Mouse (Mus musculus) heart, embryonic 11.5 days (tissue): ENCODE results near the gene Cd247. TPM values are rescaled to one million over a fixed set of nuclear protein-coding genes. Genes with fewer than 3 reads are reported as not detected.

ENCODE experiments used
- ATAC-seq: fragments of 200-750 bp; cut with Nextera tagmentation; replicated peaks from 2 replicates; pipeline ENCODE4 v1.8.0; 2017; ENCODE audit warnings: moderate library complexity; ENCODE audit not compliant: insufficient number of reproducible peaks, low FRiP score, low TSS enrichment
- H3K27ac ChIP-seq: fragments of 300-500 bp; sonication (generic); 2 replicates; pipeline ENCODE4 v1.5.1; 2014; ENCODE audit warnings: mild to moderate bottlenecking, low read depth, low read length
- H3K27me3 ChIP-seq: fragments of 300-500 bp; sonication (generic); 2 replicates; pipeline ENCODE4 v1.6.1; 2014; ENCODE audit warnings: mild to moderate bottlenecking, low read length, mixed read lengths; ENCODE audit not compliant: control insufficient read depth, insufficient read depth
- H3K36me3 ChIP-seq: fragments of 300-500 bp; sonication (generic); 2 replicates; pipeline ENCODE4 v1.6.1; 2014; ENCODE audit warnings: mild to moderate bottlenecking, low read length, moderate library complexity, mixed read lengths; ENCODE audit not compliant: control insufficient read depth, insufficient read depth
- H3K4me1 ChIP-seq: fragments of 300-500 bp; sonication (generic); 2 replicates; pipeline ENCODE4 v1.6.1; 2014; ENCODE audit warnings: low read length; ENCODE audit not compliant: control insufficient read depth, insufficient read depth
- H3K4me2 ChIP-seq: fragments of 300-500 bp; sonication (generic); 2 replicates; pipeline ENCODE4 v1.6.1; 2014; ENCODE audit warnings: mild to moderate bottlenecking, moderate library complexity
- H3K4me3 ChIP-seq: fragments of 300-500 bp; sonication (generic); 2 replicates; pipeline ENCODE4 v1.5.1; 2014; ENCODE audit warnings: low read depth, low read length
- H3K9ac ChIP-seq: fragments of 300-500 bp; sonication (generic); 2 replicates; pipeline ENCODE4 v1.6.1; 2014; ENCODE audit warnings: mild to moderate bottlenecking, low read depth, low read length, moderate library complexity
- H3K9me3 ChIP-seq: fragments of 300-500 bp; sonication (generic); replicated peaks from 2 replicates; pipeline ENCODE4 v1.6.1; 2016; ENCODE audit warnings: low read length; ENCODE audit not compliant: control insufficient read depth
- WGBS: fragments of 180-500 bp; shearing (Covaris S2); extraction: QIAGEN DNeasy Blood & Tissue Kit; methylation state at CpG from one replicate; pipeline ENCODE4 v1.1.7; 2014; ENCODE audit not compliant: insufficient replicate concordance; 5-methylcytosine and 5-hydroxymethylcytosine counted together
- polyA plus RNA-seq: library from polyadenylated mRNA; unstranded; fragments of >200 nt; fragmentation: Nextera tagmentation; extraction: Ambion mirVana; gene quantifications from 2 replicates; pipeline ENCODE4 v1.2.1, GENCODE M21; 2014

Gene Cd247
- polyA plus RNA-seq, 1 experiment from 2014 or later: 0.64 TPM

GRCm38 (mm10) chr1:165781911-165782310 lies 6.6 kb upstream of the Cd247 start:
- no peak overlapping the region for H3K4me2 ChIP-seq
- H3K9me3 ChIP-seq: no peaks in the 10 kb centered on the region
- WGBS: 82% methylated on average over 12 of the region's 12 CpGs
- no peak for ATAC-seq
- no peak overlapping the region for H3K9ac ChIP-seq
- H3K36me3 ChIP-seq: no peaks in the 10 kb centered on the region
- no peaks in the 10 kb centered on the region for H3K4me1 ChIP-seq
- H3K4me3 ChIP-seq: no peak overlapping the region
- no peak overlapping the region for H3K27ac ChIP-seq
- H3K27me3 ChIP-seq: no peaks in the 10 kb centered on the region

- Histone ChIP-seq H3K9ac (no peak overlapping the region), H3K4me3 (no peak overlapping the region), H3K4me1 (no peaks in the 10 kb centered on the region), H3K27me3 (no peaks in the 10 kb centered on the region), H3K36me3 (no peaks in the 10 kb centered on the region), H3K27ac (no peak overlapping the region), H3K9me3 (no peaks in the 10 kb centered on the region), H3K4me2 (no peak overlapping the region)
- 74% methylated on average over 11 of the region's 11 CpGs for WGBS
- ATAC-seq: no peak
These were observed 2.2 kb upstream of the Cd247 start for GRCm38 (mm10) chr1:165786296-165786695.

GRCm38 (mm10) chr1:165789066-165789660 lies 682 bp downstream of the Cd247 start:
- Histone ChIP-seq H3K4me2 (no peak overlapping the region), H3K9me3 (no peaks in the 10 kb centered on the region), H3K27ac (no peak overlapping the region), H3K36me3 (no peaks in the 10 kb centered on the region), H3K9ac (no peak overlapping the region), H3K27me3 (no peaks in the 10 kb centered on the region), H3K4me1 (no peaks in the 10 kb centered on the region), H3K4me3 (no peak overlapping the region)
- WGBS: 82% methylated on average over 17 of the region's 17 CpGs
- no peak for ATAC-seq

GRCm38 (mm10) chr1:165789963-165790362 lies 1.5 kb downstream of the Cd247 start:
- no peak overlapping the region for H3K9ac ChIP-seq
- H3K27me3 ChIP-seq: no peaks in the 10 kb centered on the region
- no peaks in the 10 kb centered on the region for H3K36me3 ChIP-seq
- no peak overlapping the region for H3K4me2 ChIP-seq
- no peak for ATAC-seq
- H3K9me3 ChIP-seq: no peaks in the 10 kb centered on the region
- H3K4me1 ChIP-seq: no peaks in the 10 kb centered on the region
- H3K27ac ChIP-seq: no peak overlapping the region
- WGBS: 85% methylated on average over 6 of the region's 6 CpGs
- H3K4me3 ChIP-seq: no peak overlapping the region

GRCm38 (mm10) chr1:165790461-165791210 lies 2.2 kb downstream of the Cd247 start:
- ATAC-seq: no peak
- Histone ChIP-seq H3K36me3 (no peaks in the 10 kb centered on the region), H3K4me2 (no peak overlapping the region), H3K4me1 (no peaks in the 10 kb centered on the region), H3K27ac (no peak overlapping the region), H3K9me3 (no peaks in the 10 kb centered on the region), H3K4me3 (no peak overlapping the region), H3K27me3 (no peaks in the 10 kb centered on the region), H3K9ac (no peak overlapping the region)
- 91% methylated on average over 17 of the region's 17 CpGs for WGBS

- Histone ChIP-seq H3K4me1 (no peaks in the 10 kb centered on the region), H3K4me2 (no peak overlapping the region), H3K27ac (no peak overlapping the region), H3K9ac (no peak overlapping the region), H3K27me3 (no peaks in the 10 kb centered on the region), H3K36me3 (no peaks in the 10 kb centered on the region), H3K4me3 (no peak overlapping the region), H3K9me3 (no peaks in the 10 kb centered on the region)
- ATAC-seq: no peak
- WGBS: 77% methylated on average over 9 of the region's 9 CpGs
These were observed 2.9 kb downstream of the Cd247 start for GRCm38 (mm10) chr1:165791411-165791810.

GRCm38 (mm10) chr1:165801709-165802310 lies 13.3 kb downstream of the Cd247 start:
- H3K27ac ChIP-seq: no peak overlapping the region
- no peak overlapping the region for H3K4me2 ChIP-seq
- no peaks in the 10 kb centered on the region for H3K27me3 ChIP-seq
- no peak for ATAC-seq
- 0 out of 2 replicates have a peak, but pooled peaks cover 4% of the 10 kb centered on the region for H3K4me1 ChIP-seq
- no peaks in the 10 kb centered on the region for H3K36me3 ChIP-seq
- no peak overlapping the region for H3K4me3 ChIP-seq
- 78% methylated on average over 11 of the region's 11 CpGs for WGBS
- no peak overlapping the region for H3K9ac ChIP-seq
- H3K9me3 ChIP-seq: no peaks in the 10 kb centered on the region

- 81% methylated on average over 5 of the region's 5 CpGs for WGBS
- H3K4me2 ChIP-seq: no peak overlapping the region
- no peak for ATAC-seq
These were observed 14.6 kb downstream of the Cd247 start for GRCm38 (mm10) chr1:165803107-165803506.

More at GRCm38 (mm10) chr1:165803107-165803506, 14.6 kb downstream of the Cd247 start:
- H3K4me1 ChIP-seq: 0 out of 2 replicates have a peak, but pooled peaks cover 4% of the 10 kb centered on the region
- H3K4me3 ChIP-seq: no peak overlapping the region
- H3K9me3 ChIP-seq: no peaks in the 10 kb centered on the region
- H3K27ac ChIP-seq: no peak overlapping the region
- H3K27me3 ChIP-seq: no peaks in the 10 kb centered on the region; the same call in 1 of the 2 replicates
- H3K36me3 ChIP-seq: no peaks in the 10 kb centered on the region
- no peak overlapping the region for H3K9ac ChIP-seq
